24 mouse cellular contexts compared by ENCODE assay signal in the genomic region with DNA sequence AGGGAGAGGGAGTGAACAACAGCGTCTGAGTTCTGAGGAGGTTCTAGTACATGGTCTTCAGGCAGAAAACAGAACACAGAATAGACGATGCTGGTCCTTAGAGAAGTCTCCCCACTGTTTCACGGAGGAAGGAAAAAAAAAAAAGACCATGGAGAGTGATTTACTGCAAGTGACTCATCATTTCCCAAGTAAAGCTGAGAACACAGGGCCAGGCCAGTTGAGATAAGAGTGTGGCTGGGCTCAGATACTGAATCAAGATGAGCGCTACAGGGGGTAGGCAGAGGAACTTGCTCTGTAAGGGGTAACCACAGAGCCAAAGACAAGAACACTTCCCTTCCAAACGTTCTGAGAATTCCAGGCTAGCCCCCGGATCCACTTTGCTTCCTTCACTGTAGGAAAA. TPM values are rescaled to one million over a fixed set of nuclear protein-coding genes. Genes with fewer than 3 reads are reported as not detected.
A peak's percentile ranks its signal among the peaks of the same experiment; 100 is the strongest.
DNase-seq lines count a peak whose midpoint lies in the region; ATAC-seq and TF ChIP-seq lines count a peak whose summit lies in the region.
"Had no signal": no experiment of that assay in that cellular context is flagged by ENCODE, and none has a peak within 500 bp of the region (broad histone marks: within the 10 kb centered on the region; RNA-seq: fewer than 3 reads in every experiment).

No protein-coding gene starts in this region.

- no peaks in the 10 kb centered on the region; a peak in 1 of 4 replicates for H3K27me3 ChIP-seq in MEL (ENCODE audit: control insufficient read depth in 1 of 2, insufficient read depth in 2 of 2, low read length in 2 of 2)

- peak; percentile 39 for DNase-seq in adrenal gland, adult 2 months
- DNase-seq in adrenal gland, postnatal 25 days, result no peak
- DNase-seq in MEL (ENCODE audit: low read depth, low spot score), result peak; percentile 87
- DNase-seq in c-Kit-positive CD71-negative TER-119-negative erythroid progenitor cells, embryonic 14.5 days (ENCODE audit: low read depth), result peak; percentile 45
- no peak for DNase-seq in cerebellum, adult 11-12 months
- DNase-seq in heart, postnatal 25 days (ENCODE audit: low spot score), result no peak
- DNase-seq in frontal cortex, postnatal 14 days (ENCODE audit: low spot score in 2 of 2), result no peak
- DNase-seq: cerebellum, adult 9-11 months; gastrocnemius, postnatal 10 days; heart, adult 11 months; kidney, postnatal 36 days; layer of hippocampus, postnatal 36 days; right cerebral cortex, postnatal 4 days; thymus, postnatal 25 days had no signal

- no peak for TF ChIP-seq POLR2A in MEL (IDR thresholded peaks at IDR 0.05; ENCODE audit: control insufficient read depth in 1 of 2, insufficient read depth in 1 of 2, low read depth in 1 of 2, low read length in 2 of 2, poor library complexity in 1 of 2)

- peaks cover 0 to 5% of the 10 kb centered on the region in 2 experiments; a peak in 2 of 4 replicates for H3K4me1 ChIP-seq in MEL (ENCODE audit: control insufficient read depth in 1 of 2, insufficient read depth in 2 of 2, low read length in 2 of 2)
- H3K4me1 ChIP-seq: embryonic facial prominence, embryonic 12.5 days had no signal

- TF ChIP-seq EP300 in MEL (IDR thresholded peaks at IDR 0.05; ENCODE audit: low read depth in 1 of 2, low read length in 2 of 2), result peak; percentile 90 to 93

- H3K9ac ChIP-seq in MEL (ENCODE audit: control insufficient read depth, low read depth, low read length, poor library complexity, severe bottlenecking), result no peak overlapping the region
- H3K9ac ChIP-seq: embryonic facial prominence, embryonic 12.5 days; forebrain, embryonic 13.5 days; midbrain, embryonic 12.5 days; neural tube, embryonic 12.5 days; stomach, embryonic 15.5 days had no signal

- intact Hi-C loops in heart, postnatal 25 days (cut with DNase I), result no loop called here

- no peak for TF ChIP-seq RAD21 in MEL (IDR thresholded peaks at IDR 0.05; ENCODE audit: low read depth, low read length)

- no peaks in the 10 kb centered on the region for H3K79me2 ChIP-seq in MEL (ENCODE audit: control insufficient read depth, insufficient read depth, low read length, poor library complexity)

- ATAC-seq in megakaryocyte-erythroid progenitor cell, adult 5-6 weeks (replicated peaks; ENCODE audit: low FRiP score, low TSS enrichment, poor library complexity, severe bottlenecking), result peak; percentile 71
- ATAC-seq: forebrain, embryonic 13.5 days; hindbrain, postnatal 0 days; intestine, embryonic 16.5 days had no signal

- no peak for TF ChIP-seq CTCF in MEL (IDR thresholded peaks at IDR 0.05 in 2 of 3, conservative IDR thresholded peaks at IDR 0.05 in 1 of 3; ENCODE audit: control insufficient read depth in 1 of 3, insufficient read depth in 1 of 3, low read depth in 2 of 3, low read length in 3 of 3, poor library complexity in 1 of 3, severe bottlenecking in 1 of 3)

- no peak overlapping the region for H3K27ac ChIP-seq in MEL (ENCODE audit: control insufficient read depth, low read depth, low read length)
- H3K27ac ChIP-seq: embryonic facial prominence, embryonic 12.5 days; forebrain, embryonic 13.5 days; hindbrain, postnatal 0 days; macrophage; midbrain, embryonic 12.5 days; neural tube, embryonic 12.5 days; stomach, embryonic 15.5 days had no signal

- no peak overlapping the region for H3K4me3 ChIP-seq in MEL (ENCODE audit: control insufficient read depth in 1 of 2, insufficient read depth in 1 of 2, low read depth in 2 of 2, low read length in 2 of 2)
- H3K4me3 ChIP-seq: embryonic facial prominence, embryonic 12.5 days; erythroblast, embryonic 14.5 days; forebrain, embryonic 13.5 days; midbrain, embryonic 12.5 days; neural tube, embryonic 12.5 days; stomach, embryonic 15.5 days had no signal

- H3K36me3 ChIP-seq in MEL (ENCODE audit: control insufficient read depth in 1 of 2, insufficient read depth in 2 of 2, low read length in 2 of 2), result peaks cover 0 to 4% of the 10 kb centered on the region in 2 experiments; a peak in 2 of 4 replicates
- H3K36me3 ChIP-seq: embryonic facial prominence, embryonic 12.5 days; midbrain, embryonic 12.5 days; neural tube, embryonic 12.5 days; stomach, embryonic 15.5 days had no signal

- H3K9me3 ChIP-seq in MEL (replicated peaks; ENCODE audit: insufficient read depth, low read length), result no peaks in the 10 kb centered on the region
- H3K9me3 ChIP-seq: embryonic facial prominence, embryonic 12.5 days; forebrain, embryonic 13.5 days; midbrain, embryonic 12.5 days; neural tube, embryonic 12.5 days; stomach, embryonic 15.5 days had no signal

TF ChIP-seq in MEL, 35 proteins besides CTCF, POLR2A, EP300 and RAD21:
- TF ChIP-seq E2F4 (IDR thresholded peaks at IDR 0.05; ENCODE audit: borderline replicate concordance, low read depth, low read length), result no peak
- TF ChIP-seq ZC3H11A (IDR thresholded peaks at IDR 0.05; ENCODE audit: low read depth, low read length), result no peak
- TF ChIP-seq MAZ (IDR thresholded peaks at IDR 0.05; ENCODE audit: low read depth, low read length), result no peak
- TF ChIP-seq GATA1 (IDR thresholded peaks at IDR 0.05; ENCODE audit: low read depth, low read length), result peak; percentile 96
- TF ChIP-seq CHD2 (IDR thresholded peaks at IDR 0.05; ENCODE audit: low read length), result no peak
- peak; percentile 76 for TF ChIP-seq TAL1 (IDR thresholded peaks at IDR 0.05; ENCODE audit: low read length)
- no peak for TF ChIP-seq MAX (IDR thresholded peaks at IDR 0.05; ENCODE audit: low read length)
- peak; percentile 97 for TF ChIP-seq RCOR1 (IDR thresholded peaks at IDR 0.05; ENCODE audit: low read depth, low read length)
- peak; percentile 81; the same call in 1 of the 2 replicates for TF ChIP-seq JUND (IDR thresholded peaks at IDR 0.05; ENCODE audit: low read depth, low read length)
- peak; percentile 90 for TF ChIP-seq TCF12 (IDR thresholded peaks at IDR 0.05; ENCODE audit: low read depth, low read length)
- peak; percentile 94 for TF ChIP-seq ZNF384 (IDR thresholded peaks at IDR 0.05; ENCODE audit: low read depth, low read length)
- peak; percentile 77 for TF ChIP-seq ETS1 (IDR thresholded peaks at IDR 0.05; ENCODE audit: low read depth, low read length)
- 0 out of 2 replicates have a peak, but pooled peaks have one; percentile 10 for TF ChIP-seq MAFK (IDR thresholded peaks at IDR 0.05; ENCODE audit: borderline replicate concordance, low read depth, low read length)

RNA-seq across cellular contexts. Expression of gene Mrpl39, which starts 36.8 kb away (rescaled TPM):
- total RNA-seq in adrenal gland, adult 2 months (2021), result 10 to 100 TPM; 44.0 to 48.8 TPM
- polyA plus RNA-seq in adrenal gland, adult 2 months (2012; rRNA removed), result 9.9 and 16.9 TPM in 2 replicates
- total RNA-seq in adrenal gland, postnatal 25 days (2021), result 41.4 and 43.5 TPM in 2 replicates
- 48.6 and 50.9 TPM in 2 replicates for total RNA-seq in MEL (2012; rRNA removed)
- polyA plus RNA-seq in MEL (2012; ENCODE audit: insufficient read depth in 1 of 2, insufficient read length in 2 of 2, low read depth in 1 of 2, low replicate concordance in 2 of 2, missing spikeins in 1 of 2), result 10 to 100 TPM in 1 of 2 experiments, not detected in 1; 48.3 TPM
- total RNA-seq in megakaryocyte-erythroid progenitor cell, adult 5-6 weeks (2014; fragmentation: Nextera tagmentation), result 41.6 and 42.4 TPM in 2 replicates
- total RNA-seq in megakaryocyte-erythroid progenitor cell, adult 5-6 weeks (2017), result 61.9 and 84.4 TPM in 2 replicates
- 10 to 100 TPM; 34.3 to 38.8 TPM for total RNA-seq in heart, postnatal 25 days (2021)

Comparison
In these comparisons a context has a peak if more than half of its experiments do, and no peak if none do; other contexts are left out.
1. DNase-seq: peak in adrenal gland, adult 2 months (single experiment), MEL (single experiment) and c-Kit-positive CD71-negative TER-119-negative erythroid progenitor cells, embryonic 14.5 days (single experiment); none in adrenal gland, postnatal 25 days (single experiment), cerebellum, adult 11-12 months (single experiment), heart, postnatal 25 days (single experiment) and frontal cortex, postnatal 14 days (0 of 2).